Mouse (Mus musculus): ENCODE results near the gene Tesk1.

DNA sequence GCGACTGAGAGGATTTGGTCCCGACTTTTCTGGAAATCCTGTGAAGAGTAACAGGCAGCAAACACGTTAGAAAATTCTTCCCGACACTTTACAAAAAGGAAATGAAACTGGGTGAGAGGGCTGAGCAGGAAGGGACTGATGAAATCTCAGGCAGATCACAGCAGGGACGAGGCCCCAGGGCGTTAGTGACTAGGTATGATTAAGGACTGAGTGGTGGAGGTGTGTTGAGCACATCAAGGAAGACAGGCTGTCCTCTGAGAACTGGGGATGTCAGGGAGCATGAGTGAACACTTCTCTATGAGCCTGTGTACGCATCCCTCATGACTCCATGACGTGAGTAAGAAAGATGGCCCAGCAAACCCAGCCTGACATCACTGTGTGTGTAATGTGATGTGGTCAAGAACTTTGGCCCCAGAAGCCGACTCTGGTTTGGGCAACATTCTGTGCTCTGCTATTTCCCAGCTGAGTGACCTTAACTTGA is 21.9 kb upstream of the Tesk1 start:
- TF ChIP-seq POLR2A (IDR thresholded peaks at IDR 0.05; ENCODE audit: insufficient read length, low read depth) (no peak), TCF12 (IDR thresholded peaks at IDR 0.05; ENCODE audit: insufficient read depth, poor library complexity, severe bottlenecking) (no peak)

All from myocyte (in vitro differentiated cells).